Mouse (Mus musculus) hindbrain, embryonic 11.5 days (tissue): ENCODE results near the gene Aurkb. TPM values are rescaled to one million over a fixed set of nuclear protein-coding genes. Genes with fewer than 3 reads are reported as not detected.

Experiments used
- ATAC-seq: fragments of 200-750 bp; cut with Nextera tagmentation; 2 replicates; pipeline ENCODE4 v1.8.0; 2017; ENCODE audit warnings: mild to moderate bottlenecking, moderate TSS enrichment, moderate library complexity; ENCODE audit not compliant: low FRiP score
- DNase-seq: peaks from one replicate; pipeline ENCODE4 v3.0.0-alpha.2; 2015; ENCODE audit warnings: low spot score
- H3K27ac ChIP-seq: fragments of 300-500 bp; sonication (generic); 2 replicates; pipeline ENCODE4 v1.5.1; 2014; ENCODE audit warnings: mild to moderate bottlenecking, low read depth, low read length
- H3K27me3 ChIP-seq: fragments of 300-500 bp; sonication (generic); 2 replicates; pipeline ENCODE4 v1.6.1; 2014; ENCODE audit warnings: mild to moderate bottlenecking, low read length, moderate library complexity, mixed read lengths; ENCODE audit not compliant: control insufficient read depth, insufficient read depth
- H3K36me3 ChIP-seq: fragments of 300-500 bp; sonication (generic); 2 replicates; pipeline ENCODE4 v1.6.1; 2014; ENCODE audit warnings: mild to moderate bottlenecking, low read length, moderate library complexity, mixed read lengths; ENCODE audit not compliant: control insufficient read depth, insufficient read depth
- H3K4me1 ChIP-seq: fragments of 300-500 bp; sonication (generic); replicated peaks from 2 replicates; pipeline ENCODE4 v1.6.1; 2014; ENCODE audit warnings: low read length, mixed read lengths; ENCODE audit not compliant: control insufficient read depth, insufficient read depth
- H3K4me2 ChIP-seq: fragments of 300-500 bp; sonication (generic); replicated peaks from 2 replicates; pipeline ENCODE4 v1.6.1; 2014; ENCODE audit warnings: mild to moderate bottlenecking, low read depth, low read length
- H3K4me3 ChIP-seq: fragments of 300-500 bp; sonication (generic); 2 replicates; pipeline ENCODE4 v1.5.1; 2014; ENCODE audit warnings: low read depth, low read length
- H3K9ac ChIP-seq: fragments of 300-500 bp; sonication (generic); 2 replicates; pipeline ENCODE4 v1.6.1; 2014; ENCODE audit warnings: low read depth, low read length
- H3K9me3 ChIP-seq: fragments of 300-500 bp; sonication (generic); 2 replicates; pipeline ENCODE4 v1.6.1; 2016; ENCODE audit warnings: low read length; ENCODE audit not compliant: control insufficient read depth
- WGBS: fragments of 180-500 bp; shearing (Covaris S2); extraction: QIAGEN DNeasy Blood & Tissue Kit; methylation state at CpG from one replicate; pipeline ENCODE4 v1.1.7; 2014; 5-methylcytosine and 5-hydroxymethylcytosine counted together
- polyA plus RNA-seq: library from polyadenylated mRNA; unstranded; fragments of >200 nt; fragmentation: Nextera tagmentation; extraction: Ambion mirVana; gene quantifications from 2 replicates; pipeline ENCODE4 v1.2.1, GENCODE M21; 2014

The Aurkb gene
- polyA plus RNA-seq, 1 experiment from 2014 or later: 131 TPM

- Histone ChIP-seq H3K4me3 (peak within 1 kb of the TSS; percentile 87), H3K36me3 (no peaks in the 10 kb centered on the region), H3K4me1 (0 out of 2 replicates have a peak, but pooled peaks cover 3% of the 10 kb centered on the region), H3K27me3 (no peaks in the 10 kb centered on the region), H3K27ac (peak within 1 kb of the TSS; percentile 87), H3K4me2 (peak within 1 kb of the TSS; percentile 96), H3K9ac (peak within 1 kb of the TSS; percentile 82), H3K9me3 (no peaks in the 10 kb centered on the region)
- DNase-seq: peak; percentile 96
- under 1% methylated on average over 61 of the region's 64 CpGs for WGBS
- ATAC-seq: peak; percentile 91
Observed at GRCm38 (mm10) chr11:69059357-69059974, 14.0 kb downstream of the Aurkb start, which contains the start of gene Borcs6. TSS of gene Borcs6 (plus strand) at chr11:69059717.

DNA sequence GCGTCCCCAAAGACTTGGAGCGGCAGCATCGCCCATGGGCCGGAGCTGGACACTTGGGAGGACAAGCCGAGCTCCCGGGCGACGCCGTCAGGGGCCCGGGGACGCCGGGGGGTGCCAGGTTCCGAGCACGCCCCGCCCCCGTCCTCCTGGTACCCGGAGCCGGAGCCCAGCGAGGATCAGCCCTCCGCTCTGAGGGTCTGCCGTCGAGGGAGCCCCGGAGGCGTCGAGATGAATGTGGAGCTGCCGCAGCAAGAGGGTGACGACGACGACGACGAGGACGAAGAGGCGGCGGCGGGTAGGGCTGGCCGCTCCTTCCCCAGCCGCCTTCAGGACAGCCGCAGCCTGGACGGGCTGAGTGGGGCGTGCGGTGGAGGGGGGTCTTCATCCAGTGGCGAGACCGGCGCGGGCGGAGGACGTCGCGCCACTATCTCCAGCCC lies 14.5 kb downstream of the Aurkb start:
- ATAC-seq: peak; percentile 20
- peak overlapping the region; percentile 82 for H3K9ac ChIP-seq
- H3K4me2 ChIP-seq: peak overlapping the region; percentile 96
- no peaks in the 10 kb centered on the region for H3K9me3 ChIP-seq
- peak overlapping the region; percentile 87 for H3K4me3 ChIP-seq
- H3K36me3 ChIP-seq: no peaks in the 10 kb centered on the region
- WGBS: 0% methylated on average over 41 of the region's 49 CpGs
- 0 out of 2 replicates have a peak, but pooled peaks cover 3% of the 10 kb centered on the region for H3K4me1 ChIP-seq
- H3K27ac ChIP-seq: peak overlapping the region; percentile 87
- no peaks in the 10 kb centered on the region for H3K27me3 ChIP-seq
- no peak for DNase-seq

DNA sequence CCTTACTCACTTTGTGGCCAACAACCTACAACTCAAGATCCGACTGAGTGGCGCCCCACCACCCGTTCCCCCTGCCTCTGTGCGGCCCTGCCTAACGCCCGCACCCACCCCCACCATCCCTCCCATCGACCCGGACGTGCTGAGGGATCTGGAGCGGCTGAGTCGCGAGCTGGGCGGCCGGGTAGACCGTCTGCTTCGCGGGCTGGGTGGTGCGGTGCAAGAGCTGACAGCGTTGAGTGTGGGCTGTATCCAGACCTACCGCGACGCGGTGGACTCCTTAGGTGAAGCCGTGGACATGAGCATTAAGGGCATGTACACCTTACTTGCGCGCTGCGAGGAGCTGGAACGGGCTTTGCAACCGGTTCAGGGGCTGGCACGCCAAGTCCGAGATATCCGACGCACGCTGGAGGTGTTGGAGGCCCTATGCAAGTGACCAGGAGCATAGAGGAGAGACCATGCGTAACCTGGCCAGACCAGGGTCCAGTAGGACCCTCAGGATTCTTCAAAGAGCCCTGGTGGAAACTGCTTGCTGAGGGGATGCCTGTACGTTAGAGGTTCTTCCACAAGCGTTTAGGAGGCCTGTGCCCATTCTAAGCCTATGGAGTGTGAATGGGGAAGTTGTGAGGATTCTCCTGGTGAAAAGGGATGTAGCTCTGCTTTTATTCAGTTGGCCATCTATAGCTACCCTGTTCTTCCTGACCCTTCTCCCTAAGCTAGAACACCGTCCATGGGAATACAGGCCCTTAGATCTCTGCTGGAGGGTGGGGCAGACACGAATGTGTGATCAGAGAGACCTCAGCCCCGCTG lies 15.2 kb downstream of the Aurkb start:
- Histone ChIP-seq H3K9ac (peak overlapping the region; percentile 82), H3K27me3 (no peaks in the 10 kb centered on the region), H3K4me3 (peak overlapping the region; percentile 87), H3K9me3 (no peaks in the 10 kb centered on the region), H3K4me2 (peak overlapping the region; percentile 96), H3K36me3 (no peaks in the 10 kb centered on the region), H3K27ac (peak overlapping the region; percentile 87; the same call in 1 of the 2 replicates), H3K4me1 (0 out of 2 replicates have a peak, but pooled peaks cover 3% of the 10 kb centered on the region)
- WGBS: 2% methylated on average over 40 of the region's 40 CpGs
- ATAC-seq (no peak), DNase-seq (peak; percentile 43)

- no peak overlapping the region for H3K27ac ChIP-seq
- peak overlapping the region; percentile 40; the same call in 1 of the 2 replicates for H3K9ac ChIP-seq
- 0 out of 2 replicates have a peak, but pooled peaks cover 3% of the 10 kb centered on the region for H3K4me1 ChIP-seq
- no peaks in the 10 kb centered on the region for H3K9me3 ChIP-seq
- ATAC-seq: no peak
- H3K36me3 ChIP-seq: no peaks in the 10 kb centered on the region
- H3K27me3 ChIP-seq: no peaks in the 10 kb centered on the region
- peak overlapping the region; percentile 96 for H3K4me2 ChIP-seq
- WGBS: 9% methylated on average over 17 of the region's 17 CpGs
- no peak for DNase-seq
- H3K4me3 ChIP-seq: peak overlapping the region; percentile 87
Observed at GRCm38 (mm10) chr11:69061255-69061912, 15.9 kb downstream of the Aurkb start.

DNA sequence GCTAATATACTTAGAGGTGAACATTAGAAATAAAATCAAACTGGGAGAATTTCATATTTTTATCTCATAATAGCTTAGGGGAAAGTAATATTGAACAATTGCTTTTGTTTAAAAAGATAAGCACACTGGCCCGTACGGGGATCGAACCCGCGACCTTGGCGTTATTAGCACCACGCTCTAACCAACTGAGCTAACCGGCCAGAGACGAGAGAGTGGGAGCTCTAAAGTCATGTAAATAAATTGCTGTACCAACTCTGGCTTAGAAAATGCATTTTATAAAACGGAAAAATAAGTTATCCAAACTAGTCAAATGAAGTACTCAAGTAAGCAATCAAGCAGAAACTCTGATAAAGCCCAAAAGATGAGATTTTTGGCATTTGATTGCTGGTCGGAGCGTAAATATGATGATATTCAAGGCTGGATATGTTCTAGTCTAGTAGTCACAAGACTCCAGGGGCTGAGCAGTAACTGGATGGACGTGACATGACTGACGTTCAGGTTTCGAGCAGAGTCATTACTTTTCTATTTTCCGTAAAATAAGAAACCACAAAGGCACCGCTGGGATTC lies 16.8 kb downstream of the Aurkb start:
- peak overlapping the region; percentile 75 for H3K4me3 ChIP-seq
- H3K4me2 ChIP-seq: peak overlapping the region; percentile 37
- no peaks in the 10 kb centered on the region for H3K36me3 ChIP-seq
- H3K9ac ChIP-seq: no peak overlapping the region
- ATAC-seq (no peak), DNase-seq (peak; percentile 85)
- under 1% methylated on average over 17 of the region's 17 CpGs for WGBS
- H3K27me3 ChIP-seq: no peaks in the 10 kb centered on the region
- H3K9me3 ChIP-seq: no peaks in the 10 kb centered on the region
- no peak overlapping the region for H3K27ac ChIP-seq
- peaks cover 3% of the 10 kb centered on the region; the same call in 1 of the 2 replicates for H3K4me1 ChIP-seq

- peak; percentile 51 for ATAC-seq
- DNase-seq: peak; percentile 98
- no peak overlapping the region for H3K27ac ChIP-seq
- WGBS: 0% methylated on average over 19 of the region's 19 CpGs
- H3K9ac ChIP-seq: no peak overlapping the region
- no peaks in the 10 kb centered on the region for H3K36me3 ChIP-seq
- peak overlapping the region; percentile 44 for H3K4me2 ChIP-seq
- H3K27me3 ChIP-seq: no peaks in the 10 kb centered on the region
- H3K9me3 ChIP-seq: no peaks in the 10 kb centered on the region
- H3K4me3 ChIP-seq: peak overlapping the region; percentile 75
- H3K4me1 ChIP-seq: peaks cover 3% of the 10 kb centered on the region; the same call in 1 of the 2 replicates
Observed at GRCm38 (mm10) chr11:69062761-69063224, 17.3 kb downstream of the Aurkb start.

DNA sequence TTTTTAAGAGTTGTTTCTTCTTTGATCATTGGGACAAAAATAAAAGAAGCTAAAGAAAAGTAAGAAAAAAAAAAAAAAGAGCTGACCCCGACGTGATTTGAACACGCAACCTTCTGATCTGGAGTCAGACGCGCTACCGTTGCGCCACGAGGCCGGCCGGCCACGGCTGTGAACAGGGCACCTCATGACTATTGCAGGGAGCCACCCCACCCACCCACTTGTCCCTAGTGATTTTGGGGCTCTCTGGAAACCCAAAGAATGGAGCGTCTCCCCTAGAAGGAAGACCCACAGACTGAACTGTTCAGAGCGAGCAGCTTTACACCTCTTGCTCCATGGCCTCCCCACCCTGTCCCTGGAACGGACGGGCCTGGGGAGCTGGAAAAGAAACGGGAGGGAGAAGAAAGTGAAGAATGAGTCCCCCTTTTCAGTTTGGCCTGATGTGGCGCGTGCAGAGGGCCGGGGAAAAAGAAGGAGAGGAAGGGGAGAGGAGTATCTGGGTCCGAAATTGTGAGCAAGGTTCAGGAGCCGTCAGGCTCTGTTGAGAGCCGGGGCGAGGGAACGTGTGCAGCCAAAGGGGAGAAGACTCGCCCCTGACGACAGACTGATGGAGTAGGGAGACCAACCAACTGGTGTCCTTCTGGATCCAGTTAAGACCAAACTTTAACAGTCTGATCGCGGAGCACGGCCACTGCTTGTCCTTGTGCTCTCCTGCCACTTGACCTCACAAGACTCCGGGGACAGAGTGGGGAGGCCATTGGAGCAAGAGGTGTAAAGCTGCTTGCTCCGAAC lies 18.2 kb downstream of the Aurkb start:
- no peaks in the 10 kb centered on the region for H3K9me3 ChIP-seq
- H3K27ac ChIP-seq: no peak overlapping the region
- DNase-seq: peak; percentile 94
- no peaks in the 10 kb centered on the region for H3K36me3 ChIP-seq
- H3K4me2 ChIP-seq: peak overlapping the region; percentile 68
- peak overlapping the region; percentile 55 for H3K9ac ChIP-seq
- H3K4me3 ChIP-seq: peak overlapping the region; percentile 75
- H3K27me3 ChIP-seq: no peaks in the 10 kb centered on the region
- ATAC-seq: 0 out of 2 replicates have a peak, but pooled peaks have one; percentile 38
- H3K4me1 ChIP-seq: peaks cover 2% of the 10 kb centered on the region; the same call in 1 of the 2 replicates
- WGBS: under 1% methylated on average over 31 of the region's 31 CpGs
